Mouse (Mus musculus) heart, adult 2 months (tissue): ENCODE measurements at regions not wholly inside any gene's neighbourhood (a gene's known extent, or its start where the extent isn't known, plus 50 kb on each side); places are given as distances from the start of the nearest gene placed in this dataset.

Source experiments
- CTCF ChIP-seq: fragments of 200-600 bp; IDR thresholded peaks from 2 replicates; pipeline ENCODE4 v1.8.1; 2022; ENCODE audit warnings: antibody characterized with exemption, mild to moderate bottlenecking, moderate library complexity
- EP300 ChIP-seq: fragments of 200-500 bp; IDR thresholded peaks from 2 replicates; pipeline ENCODE4 v1.6.1; 2011; ENCODE audit warnings: low read depth, low read length, control low read depth; ENCODE audit not compliant: insufficient read depth

- TF ChIP-seq CTCF: no peak
- no peak for TF ChIP-seq EP300
These were observed 216.3 kb downstream of the Ikzf2 start for GRCm38 (mm10) chr1:69470614-69471250.
